Mouse (Mus musculus) erythroblast, embryonic 14.5 days (primary cell): ENCODE measurements at regions not wholly inside any gene's neighbourhood (a gene's known extent, or its start where the extent isn't known, plus 50 kb on each side); places are given as distances from the start of the nearest gene placed in this dataset.

ENCODE experiments used
- H3K27me3 ChIP-seq: 2 replicates; pipeline ENCODE4 v1.6.1; 2012; ENCODE audit warnings: inconsistent platforms; ENCODE audit not compliant: control insufficient read depth
- H3K36me3 ChIP-seq: 2 replicates; pipeline ENCODE4 v1.6.1; 2012; ENCODE audit warnings: mild to moderate bottlenecking, inconsistent platforms; ENCODE audit not compliant: control insufficient read depth
- H3K4me1 ChIP-seq: 2 replicates; pipeline ENCODE4 v1.6.1; 2012; ENCODE audit warnings: inconsistent platforms; ENCODE audit not compliant: control insufficient read depth
- H3K4me3 ChIP-seq: replicated peaks from 2 replicates; pipeline ENCODE3; 2012; ENCODE audit warnings: moderate library complexity, mild to moderate bottlenecking, inconsistent platforms
- H3K9me3 ChIP-seq: 2 replicates; pipeline ENCODE4 v1.6.1; 2012; ENCODE audit warnings: low read length, inconsistent platforms, mixed read lengths; ENCODE audit not compliant: control insufficient read depth
- GATA1 ChIP-seq: IDR thresholded peaks from 2 replicates; pipeline ENCODE4 v1.6.1; 2012; ENCODE audit warnings: low read length, inconsistent platforms, mixed read lengths
- TAL1 ChIP-seq: IDR thresholded peaks from 3 replicates; pipeline ENCODE4 v1.6.1; 2012; ENCODE audit warnings: low read length, inconsistent platforms, mixed read lengths

- H3K4me1 ChIP-seq: no peaks in the 10 kb centered on the region
- no peaks in the 10 kb centered on the region for H3K36me3 ChIP-seq
- no peaks in the 10 kb centered on the region for H3K27me3 ChIP-seq
- H3K4me3 ChIP-seq: no peak overlapping the region
- no peak for TF ChIP-seq GATA1
- no peak for TF ChIP-seq TAL1
- peaks cover 4% of the 10 kb centered on the region; the same call in 1 of the 2 replicates for H3K9me3 ChIP-seq
Observed at GRCm38 (mm10) chr15:68650609-68651008, 2149.9 kb upstream of the Lrrc6 start.

DNA sequence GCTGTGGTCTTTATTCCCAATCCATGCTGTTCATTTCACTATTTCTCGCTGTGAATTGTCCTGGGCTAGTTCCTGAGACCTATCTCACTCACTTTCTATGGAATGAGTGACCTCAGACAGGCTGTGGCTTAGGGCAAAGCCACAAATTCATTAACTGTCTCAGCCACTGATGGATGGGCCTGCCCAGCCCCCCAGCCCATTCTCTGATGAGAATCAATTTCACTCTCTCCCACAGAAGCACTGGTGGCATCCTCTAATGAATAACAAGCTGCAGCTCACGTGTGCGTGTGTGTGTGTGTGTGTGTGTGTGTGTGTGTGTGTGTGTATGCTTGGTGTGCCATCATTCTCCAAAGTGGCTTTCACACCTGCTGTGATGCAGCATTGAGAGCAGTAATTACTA lies 2149.3 kb upstream of the Lrrc6 start:
- no peak overlapping the region for H3K4me3 ChIP-seq
- TF ChIP-seq GATA1: no peak
- H3K36me3 ChIP-seq: no peaks in the 10 kb centered on the region
- H3K9me3 ChIP-seq: peaks cover 4% of the 10 kb centered on the region; the same call in 1 of the 2 replicates
- no peaks in the 10 kb centered on the region for H3K4me1 ChIP-seq
- H3K27me3 ChIP-seq: no peaks in the 10 kb centered on the region

DNA sequence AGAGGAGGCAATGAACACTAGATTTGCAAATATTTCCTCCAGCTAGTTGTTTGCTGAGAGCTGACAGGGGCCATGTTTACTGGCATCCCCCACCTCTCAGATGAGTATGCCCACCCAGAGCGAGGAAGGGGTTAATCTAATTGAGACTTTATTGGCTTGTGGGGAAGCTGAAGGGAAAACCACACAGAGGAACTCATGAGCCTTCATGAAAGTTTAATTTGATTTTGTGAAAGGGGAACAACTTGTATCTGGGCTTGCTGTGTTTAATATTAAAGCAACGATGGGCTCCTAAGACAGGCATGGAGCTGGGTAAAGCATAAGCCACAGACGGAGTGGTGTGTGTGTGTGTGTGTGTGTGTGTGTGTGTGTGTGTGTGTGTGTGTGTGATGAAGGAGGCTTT lies 2146.2 kb upstream of the Lrrc6 start:
- Histone ChIP-seq H3K4me1 (no peaks in the 10 kb centered on the region), H3K27me3 (no peaks in the 10 kb centered on the region), H3K36me3 (no peaks in the 10 kb centered on the region), H3K9me3 (peaks cover 15% of the 10 kb centered on the region), H3K4me3 (no peak overlapping the region)
- TF ChIP-seq GATA1 (no peak), TAL1 (no peak)

DNA sequence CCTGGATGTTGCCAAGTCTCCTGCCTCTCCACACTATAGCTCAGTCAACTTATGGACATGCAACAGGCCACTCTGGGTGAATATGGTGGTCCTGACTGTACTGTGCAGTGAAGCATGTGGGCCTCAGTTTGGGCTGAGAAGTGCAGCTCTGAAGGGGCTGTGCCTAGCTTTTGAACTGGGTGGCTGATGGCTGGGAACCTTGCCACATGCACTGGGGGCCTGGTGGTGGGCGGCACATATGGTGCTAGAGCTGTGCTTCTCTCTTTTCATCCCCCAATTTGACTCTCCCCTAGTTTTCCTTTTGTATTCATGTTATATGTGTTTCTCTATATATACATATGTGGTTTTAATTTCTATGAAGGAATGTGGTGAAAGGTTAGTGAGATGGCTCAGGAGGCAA lies 2144.2 kb upstream of the Lrrc6 start:
- Histone ChIP-seq H3K9me3 (peaks cover 12% of the 10 kb centered on the region), H3K36me3 (no peaks in the 10 kb centered on the region), H3K4me1 (no peaks in the 10 kb centered on the region), H3K4me3 (no peak overlapping the region), H3K27me3 (no peaks in the 10 kb centered on the region)
- TF ChIP-seq TAL1 (no peak), GATA1 (no peak)

DNA sequence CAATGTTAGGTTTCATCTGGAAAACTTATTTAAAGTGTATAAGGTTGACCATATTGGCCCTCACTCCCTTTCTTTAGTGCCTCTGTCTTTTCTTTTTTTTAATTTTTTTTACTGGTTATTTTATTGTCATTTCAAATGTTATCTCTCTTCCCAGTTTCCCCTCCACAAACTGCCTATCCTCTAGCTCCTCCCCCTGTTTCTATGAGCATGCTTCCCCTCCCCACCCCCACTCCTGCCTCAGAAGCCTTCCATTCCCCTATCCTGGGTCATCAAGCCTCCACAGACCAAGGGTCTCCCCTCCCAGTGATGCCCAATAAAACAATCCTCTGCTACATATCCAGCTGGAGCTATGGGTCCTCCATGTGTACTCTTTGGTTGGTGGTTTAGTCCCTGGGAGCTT lies 2134.9 kb upstream of the Lrrc6 start:
- TF ChIP-seq GATA1 (no peak), TAL1 (no peak)
- Histone ChIP-seq H3K4me1 (no peaks in the 10 kb centered on the region), H3K36me3 (no peaks in the 10 kb centered on the region), H3K27me3 (no peaks in the 10 kb centered on the region), H3K9me3 (no peaks in the 10 kb centered on the region), H3K4me3 (no peak overlapping the region)

- Histone ChIP-seq H3K9me3 (peaks cover 7% of the 10 kb centered on the region), H3K4me3 (no peak overlapping the region), H3K4me1 (no peaks in the 10 kb centered on the region), H3K36me3 (no peaks in the 10 kb centered on the region), H3K27me3 (no peaks in the 10 kb centered on the region)
- TF ChIP-seq TAL1: no peak
- TF ChIP-seq GATA1: no peak
Observed at GRCm38 (mm10) chr15:68626976-68627375, 2126.3 kb upstream of the Lrrc6 start.

GRCm38 (mm10) chr15:68624831-68625230 lies 2124.1 kb upstream of the Lrrc6 start:
- Histone ChIP-seq H3K36me3 (no peaks in the 10 kb centered on the region), H3K4me3 (no peak overlapping the region), H3K9me3 (peaks cover 10% of the 10 kb centered on the region), H3K27me3 (no peaks in the 10 kb centered on the region), H3K4me1 (no peaks in the 10 kb centered on the region)
- TF ChIP-seq GATA1 (no peak), TAL1 (no peak)

DNA sequence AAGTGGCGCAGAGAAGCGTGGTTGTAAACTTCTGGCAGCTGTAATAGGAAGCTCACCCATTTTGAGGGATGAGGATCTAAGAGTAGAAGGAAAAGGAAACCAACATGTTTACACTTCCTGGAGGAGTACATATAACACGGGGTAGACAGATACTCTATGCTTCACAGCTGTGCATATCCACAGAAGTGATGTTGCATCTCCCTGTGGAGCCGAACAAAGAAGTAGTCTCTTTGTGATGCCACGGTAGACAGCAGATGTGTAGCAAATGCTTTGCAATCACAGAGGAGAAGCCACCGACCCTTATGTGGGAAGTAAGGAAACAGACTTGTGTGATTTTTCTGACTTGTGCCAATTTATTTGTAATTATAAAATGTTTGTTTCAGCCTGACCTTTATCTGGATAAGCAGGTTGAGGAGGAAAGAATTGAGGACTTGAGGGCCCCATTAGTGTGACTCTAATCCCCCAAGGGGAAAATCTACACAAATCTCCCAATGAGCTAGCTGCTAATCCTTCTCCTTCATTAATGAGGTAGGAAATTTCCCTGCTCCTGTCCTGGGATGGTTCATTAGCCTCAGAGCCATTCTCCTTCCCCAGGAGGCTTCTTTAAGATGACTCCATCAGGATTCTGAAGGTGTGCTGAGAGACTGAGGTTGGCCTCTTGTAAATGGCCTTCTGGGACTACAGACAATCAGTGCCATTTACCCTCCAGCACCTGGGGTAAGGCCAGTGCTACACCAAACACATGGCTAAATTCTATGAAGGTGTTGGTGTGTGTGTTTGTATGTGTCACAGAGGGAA lies 2119.9 kb upstream of the Lrrc6 start:
- TF ChIP-seq TAL1: no peak
- no peak for TF ChIP-seq GATA1
- Histone ChIP-seq H3K27me3 (no peaks in the 10 kb centered on the region), H3K4me1 (no peaks in the 10 kb centered on the region)

GRCm38 (mm10) chr15:68606110-68606791 lies 2105.5 kb upstream of the Lrrc6 start:
- TF ChIP-seq TAL1 (no peak), GATA1 (no peak)
- Histone ChIP-seq H3K9me3 (peaks cover 5% of the 10 kb centered on the region), H3K36me3 (no peaks in the 10 kb centered on the region), H3K4me3 (no peak overlapping the region), H3K27me3 (no peaks in the 10 kb centered on the region), H3K4me1 (no peaks in the 10 kb centered on the region)

More for the DNA sequence above, 2119.9 kb upstream of the Lrrc6 start:
- H3K36me3 ChIP-seq: no peaks in the 10 kb centered on the region
- no peak overlapping the region for H3K4me3 ChIP-seq
- H3K9me3 ChIP-seq: peaks cover 10% of the 10 kb centered on the region
